Mouse (Mus musculus) urinary bladder, postnatal 14 days (tissue): Measurements from ENCODE around the gene Atp5e.
A peak's percentile ranks its signal among the peaks of the same experiment; 100 is the strongest.

Experiments used
- DNase-seq: peaks from one replicate; pipeline ENCODE4 v3.0.0; 2021; ENCODE audit warnings: low spot score

Atp5e gene

DNA sequence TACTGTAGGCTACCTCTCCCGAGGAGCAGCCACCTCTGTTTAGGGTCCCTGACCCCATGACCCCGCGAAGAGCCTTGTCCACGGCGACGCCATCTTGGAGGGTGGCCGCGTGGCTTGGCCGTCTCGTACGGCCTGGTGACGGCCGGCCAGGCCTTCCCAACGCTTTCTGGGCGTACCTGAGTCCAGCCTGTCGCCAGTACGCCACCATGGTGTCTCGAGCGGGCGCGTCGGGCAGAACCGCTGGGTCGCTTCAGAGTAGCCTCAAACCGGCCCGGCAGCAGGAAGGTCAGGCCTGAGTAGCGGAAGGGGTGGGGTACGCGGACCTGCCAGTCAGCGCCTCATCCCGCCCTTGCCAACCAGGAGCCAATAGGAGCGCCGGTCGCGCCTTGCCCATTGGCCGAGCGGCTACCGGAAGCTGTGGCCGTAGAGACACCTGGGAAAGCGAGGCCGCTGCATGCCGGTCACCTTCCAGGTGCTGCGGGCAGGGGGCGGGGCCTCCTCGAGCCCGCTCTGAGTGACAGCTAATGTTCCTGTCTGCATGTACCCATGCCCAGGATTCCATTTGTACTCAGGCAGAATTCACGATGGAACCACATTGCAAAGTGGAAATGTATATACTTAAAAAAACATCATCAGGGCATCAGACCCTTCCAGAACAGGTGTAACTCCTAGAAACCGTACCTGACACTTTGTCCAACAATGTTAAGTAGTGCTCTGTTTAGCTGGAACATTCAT, at the start of gene Atp5e:
Atp5e (minus strand) TSS at position 317 of the 735 bp plus-strand sequence.
- peak; percentile 97 for DNase-seq

GRCm38 (mm10) chr2:174509825-174510224, 45.9 kb upstream of the Atp5e start:
- DNase-seq, result no peak

- no peak for DNase-seq
These were observed 44.1 kb upstream of the Atp5e start for GRCm38 (mm10) chr2:174507998-174508397.

DNA sequence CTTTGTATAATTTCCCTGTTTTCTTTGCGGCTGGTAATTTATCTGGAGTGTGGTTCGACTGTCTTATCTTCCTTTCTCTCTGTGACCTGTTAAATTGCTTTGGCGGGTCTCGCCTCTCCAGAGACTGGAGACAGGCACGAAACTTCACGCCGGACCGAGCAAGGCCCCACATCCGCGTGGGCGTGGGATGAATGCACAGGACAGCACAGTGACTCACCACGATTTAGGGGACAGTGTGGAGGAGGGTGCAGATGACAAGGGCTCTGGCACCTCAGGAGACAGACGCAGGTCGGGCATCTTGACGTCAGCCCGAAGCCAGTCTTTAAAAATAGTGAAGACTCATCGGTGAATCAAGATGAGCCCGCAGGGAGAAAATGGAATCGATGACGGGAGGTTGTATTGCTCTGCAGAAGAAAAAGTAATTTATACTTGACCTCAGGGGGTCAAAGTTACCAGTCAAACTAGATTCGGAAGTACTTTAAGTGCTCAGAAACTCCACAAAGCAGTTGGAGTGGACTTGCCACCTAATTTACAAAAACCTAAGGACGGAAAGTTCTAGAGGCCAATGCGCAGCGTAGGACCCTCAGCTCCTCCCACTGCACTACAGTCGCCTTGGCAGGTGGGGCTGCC, 39.0 kb upstream of the Atp5e start:
- DNase-seq, result no peak

DNA sequence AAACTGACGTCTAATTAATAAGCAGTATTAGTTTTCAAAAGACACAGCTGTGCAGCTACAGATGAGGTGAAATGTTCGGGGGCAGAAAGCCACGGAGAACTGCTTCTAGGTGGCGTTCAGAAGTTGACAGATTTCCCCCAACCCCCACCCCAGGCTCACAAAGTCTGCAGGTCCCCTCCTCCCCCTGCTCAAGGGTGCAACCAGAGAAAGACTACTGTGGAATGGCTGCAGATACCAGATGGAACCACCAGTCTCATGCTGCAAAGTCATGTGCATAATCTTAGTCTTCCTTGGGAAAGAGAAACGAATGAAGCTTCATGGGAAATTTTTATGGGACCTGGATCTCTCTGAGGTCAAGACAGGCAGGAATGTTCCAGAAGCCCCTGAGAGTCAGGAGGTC, 38.4 kb upstream of the Atp5e start:
- no peak for DNase-seq

GRCm38 (mm10) chr2:174501517-174501916, 37.6 kb upstream of the Atp5e start:
- DNase-seq, result no peak

DNA sequence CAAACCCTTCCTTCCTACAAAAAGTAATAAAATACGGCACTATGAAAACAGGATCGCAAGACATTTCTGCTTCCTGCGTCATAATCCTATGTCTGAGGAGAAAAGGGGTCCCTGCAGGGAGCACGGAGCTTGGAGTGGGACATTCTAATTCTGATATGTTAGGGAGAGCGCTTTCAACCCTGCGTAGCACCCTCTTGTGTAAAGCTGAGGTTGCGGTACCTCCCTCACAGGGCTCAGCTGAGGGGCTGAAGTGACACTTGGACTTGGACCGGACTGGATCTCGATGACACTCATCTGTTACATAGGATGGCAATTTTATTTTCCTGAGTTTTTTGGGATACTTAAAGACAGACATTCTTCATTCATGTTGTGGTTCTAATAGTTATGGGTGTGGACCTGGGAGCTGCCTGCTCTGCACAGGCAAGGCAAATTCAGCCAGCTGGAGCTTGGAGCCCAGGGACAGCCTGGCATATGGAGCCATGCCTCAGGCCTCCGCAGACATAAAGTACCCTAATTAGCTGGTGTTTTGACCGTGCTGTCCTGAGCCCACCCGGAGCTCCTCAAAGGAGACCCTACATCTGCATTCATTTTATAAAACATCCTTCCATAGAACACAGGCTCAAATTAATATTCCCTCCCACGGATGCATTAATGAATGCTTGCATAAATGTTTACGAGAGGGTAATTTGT, 37.1 kb upstream of the Atp5e start:
- DNase-seq, result no peak

GRCm38 (mm10) chr2:174492858-174493257, 29.0 kb upstream of the Atp5e start:
- DNase-seq, result no peak

DNA sequence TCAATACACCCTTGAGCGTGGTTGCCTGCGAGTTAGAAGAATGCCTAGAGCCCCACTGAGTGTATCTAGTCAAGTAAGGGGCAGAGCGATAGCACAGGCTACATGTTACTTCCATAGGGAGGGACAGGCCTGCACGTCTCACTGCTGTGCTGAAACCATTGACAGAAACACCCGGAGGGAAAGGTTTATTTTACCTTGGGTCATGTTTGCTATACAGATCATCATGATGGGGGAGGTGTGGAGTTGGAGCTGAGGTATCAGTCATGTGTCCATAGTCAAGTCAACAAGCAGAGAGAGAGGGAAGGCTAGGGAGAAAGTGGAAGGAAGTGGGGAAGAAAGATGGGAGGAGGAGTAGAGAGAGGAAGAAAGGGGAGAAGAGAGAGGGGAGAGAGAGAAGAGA, 23.1 kb upstream of the Atp5e start:
- DNase-seq, result no peak

DNA sequence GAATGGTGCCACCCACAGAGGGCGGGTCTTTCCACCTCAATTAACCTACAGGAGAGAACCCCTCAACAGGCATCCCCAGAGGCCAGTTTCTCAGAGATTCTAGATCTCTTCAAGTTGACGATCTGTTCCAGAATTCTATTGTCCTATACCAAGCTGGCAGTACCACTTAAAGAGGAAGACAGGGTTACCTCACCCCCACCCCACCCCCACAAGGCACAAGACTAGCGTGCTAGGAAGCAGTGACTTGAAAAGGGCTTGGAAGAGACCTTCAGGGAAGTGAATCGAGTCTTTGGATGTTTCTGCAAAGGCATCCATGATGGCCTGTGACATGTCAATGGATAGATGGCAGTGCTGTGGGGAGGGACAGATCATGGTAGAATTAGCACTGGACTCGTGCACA, 14.8 kb upstream of the Atp5e start:
- no peak for DNase-seq

DNA sequence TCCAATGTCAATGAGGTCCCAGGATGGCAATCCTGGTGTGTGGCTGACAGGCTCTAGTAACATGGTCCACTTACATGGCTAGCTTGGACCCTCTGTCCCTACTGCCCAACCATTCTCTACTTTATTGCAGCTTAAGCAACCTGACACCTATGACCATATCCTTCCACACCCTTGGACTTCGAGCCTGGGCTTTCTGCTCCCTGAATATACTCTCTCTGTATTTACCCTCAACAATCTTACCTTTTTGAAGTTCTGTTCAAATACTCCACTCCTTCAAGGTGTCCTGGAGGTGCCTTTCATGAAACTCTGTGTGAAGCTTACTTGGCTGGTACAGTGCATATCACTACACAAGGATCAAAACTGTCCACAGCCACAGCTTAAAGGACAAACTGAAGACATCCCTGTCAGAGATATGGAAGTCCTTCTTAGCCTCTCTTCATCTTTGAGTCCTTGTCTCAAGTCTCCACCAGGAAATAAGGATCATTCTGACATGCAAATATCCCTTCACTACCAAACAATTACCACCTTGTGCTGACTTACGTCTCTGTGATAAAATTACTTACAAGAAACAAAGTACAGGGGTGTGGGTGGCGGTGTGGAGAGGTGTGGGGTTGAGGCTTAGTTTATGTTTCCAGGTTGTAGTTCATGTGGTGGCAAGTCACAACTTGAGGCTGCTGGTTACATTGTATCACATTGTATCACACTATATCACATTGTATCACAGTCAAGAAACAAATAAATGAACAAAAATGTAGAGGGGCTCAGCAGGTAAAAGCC, 13.8 kb upstream of the Atp5e start:
- DNase-seq, result no peak

DNA sequence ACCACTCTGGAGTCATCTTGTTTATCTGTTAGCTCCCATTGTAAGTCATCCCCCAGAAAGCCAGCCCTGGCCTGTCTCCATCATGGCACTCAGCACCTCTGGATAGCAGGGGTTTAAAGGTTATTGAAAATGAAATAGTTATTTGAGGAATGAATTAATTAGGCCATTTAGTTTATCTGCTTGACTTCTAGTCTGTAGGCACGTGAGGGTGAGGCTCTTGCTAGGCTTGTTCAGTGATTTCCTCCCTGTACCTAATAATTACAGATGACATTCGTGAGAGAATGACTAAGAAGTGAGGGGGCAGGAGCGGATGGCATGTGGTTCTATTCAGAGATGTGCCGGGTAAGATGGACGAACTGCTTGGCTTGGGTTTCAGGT, 9.6 kb upstream of the Atp5e start:
- no peak for DNase-seq

- peak; percentile 100 for DNase-seq
These were observed 9.1 kb upstream of the Atp5e start, which contains the start of gene Prelid3b for GRCm38 (mm10) chr2:174472818-174473549. Gene Prelid3b, minus strand, starts transcription at chr2:174473081.

- no peak for DNase-seq
These were observed 8.5 kb upstream of the Atp5e start for GRCm38 (mm10) chr2:174472407-174472806.

- no peak for DNase-seq
These were observed 7.0 kb upstream of the Atp5e start for GRCm38 (mm10) chr2:174470786-174471405.

DNA sequence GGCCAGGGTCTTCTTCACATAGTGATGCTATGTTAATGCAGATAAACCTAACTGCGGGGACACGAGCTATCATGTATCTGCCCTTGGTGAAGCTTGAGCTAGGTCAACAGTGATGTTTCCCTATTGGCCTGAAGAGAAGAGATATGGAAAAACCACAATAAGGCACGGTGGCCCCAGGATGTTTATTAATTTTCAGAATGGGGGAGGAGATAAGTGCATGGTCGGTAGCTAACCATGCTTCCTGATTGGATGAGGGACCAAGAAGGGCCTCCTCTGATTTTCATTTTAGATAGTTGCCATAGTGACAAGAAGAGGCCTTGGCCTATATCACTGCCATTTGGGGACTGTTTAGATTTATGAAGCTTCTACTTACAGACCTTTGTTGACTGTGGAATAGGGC, 6.4 kb upstream of the Atp5e start:
- no peak for DNase-seq

GRCm38 (mm10) chr2:174463370-174463769, 535 bp downstream of the Atp5e start:
- no peak for DNase-seq

GRCm38 (mm10) chr2:174459365-174459764, 4.5 kb downstream of the Atp5e start:
- no peak for DNase-seq

- no peak for DNase-seq
These were observed 10.2 kb downstream of the Atp5e start for GRCm38 (mm10) chr2:174453681-174454080.

DNA sequence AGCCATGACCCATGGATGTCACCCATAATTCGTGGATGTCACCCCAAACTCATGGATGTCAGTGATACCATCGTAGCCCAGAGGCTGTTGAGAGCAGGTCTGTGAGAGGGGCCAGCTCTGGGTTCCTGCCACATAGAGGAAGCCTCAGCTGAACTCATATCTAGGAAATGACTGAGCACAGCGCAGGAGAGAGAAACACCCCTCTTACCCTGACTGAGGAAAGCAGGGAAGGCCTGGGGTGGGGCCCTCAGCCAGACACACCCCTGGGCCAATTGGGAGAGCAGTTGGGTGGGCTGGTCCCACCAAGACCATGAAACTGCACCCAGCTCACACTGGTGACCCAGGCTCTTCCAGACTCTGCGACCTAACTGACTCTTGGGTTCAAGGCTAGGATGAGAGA, 13.6 kb downstream of the Atp5e start, which contains the start of gene Tubb1:
Tubb1 (plus strand) TSS at position 343 of the 400 bp plus-strand sequence.
- DNase-seq, result no peak

DNA sequence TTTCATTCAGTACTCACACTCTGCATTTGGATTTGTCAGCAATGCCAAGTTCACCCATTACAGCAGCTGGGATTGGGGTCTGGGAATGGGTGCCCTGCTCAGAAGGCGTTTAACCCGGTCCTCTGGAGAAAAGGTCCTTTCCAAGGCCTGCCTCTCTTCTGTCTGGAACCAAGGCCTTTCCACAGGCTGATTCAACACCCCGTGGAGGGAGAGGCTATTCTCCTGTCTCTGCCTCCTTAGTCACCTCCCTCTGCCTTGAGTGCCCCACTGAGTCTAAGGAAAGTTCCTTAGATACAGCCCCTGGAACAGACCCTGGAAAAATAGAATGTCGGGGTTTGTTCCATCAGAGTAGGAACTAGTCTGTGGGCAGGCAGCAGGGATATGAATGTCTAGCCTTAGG, 15.5 kb downstream of the Atp5e start:
- no peak for DNase-seq
